Mouse (Mus musculus) embryo, embryonic 11.5 days (tissue): ENCODE measurements around the gene Nid2.

Source experiments
- DNase-seq: peaks from one replicate; pipeline ENCODE4 v3.0.0-alpha.2; 2012; ENCODE audit warnings: low read depth, low spot score

Nid2 gene

GRCm38 (mm10) chr14:19751025-19751771 lies at the start of gene Nid2:
TSS of gene Nid2 (plus strand) at chr14:19751265.
- peak; percentile 89 for DNase-seq

GRCm38 (mm10) chr14:19701546-19701945 lies 49.5 kb upstream of the Nid2 start:
- no peak for DNase-seq

GRCm38 (mm10) chr14:19705649-19706048 lies 45.4 kb upstream of the Nid2 start:
- peak; percentile 58 for DNase-seq

- DNase-seq = peak; percentile 71
These were observed 44.6 kb upstream of the Nid2 start for GRCm38 (mm10) chr14:19706454-19706853.

- DNase-seq = no peak
These were observed 44.1 kb upstream of the Nid2 start for GRCm38 (mm10) chr14:19706997-19707396.

- no peak for DNase-seq
These were observed 43.2 kb upstream of the Nid2 start for GRCm38 (mm10) chr14:19707721-19708507.

GRCm38 (mm10) chr14:19709161-19709560 lies 41.9 kb upstream of the Nid2 start:
- no peak for DNase-seq

GRCm38 (mm10) chr14:19711771-19712170 lies 39.3 kb upstream of the Nid2 start:
- no peak for DNase-seq

GRCm38 (mm10) chr14:19713067-19713466 lies 38.0 kb upstream of the Nid2 start:
- DNase-seq = no peak

- DNase-seq = no peak
These were observed 32.0 kb upstream of the Nid2 start for GRCm38 (mm10) chr14:19719077-19719476.

- DNase-seq = no peak
These were observed 30.9 kb upstream of the Nid2 start for GRCm38 (mm10) chr14:19720044-19720611.

GRCm38 (mm10) chr14:19728278-19728677 lies 22.8 kb upstream of the Nid2 start:
- no peak for DNase-seq

- DNase-seq = no peak
These were observed 22.3 kb upstream of the Nid2 start for GRCm38 (mm10) chr14:19728737-19729136.

- DNase-seq = no peak
These were observed 19.0 kb upstream of the Nid2 start for GRCm38 (mm10) chr14:19732097-19732496.

GRCm38 (mm10) chr14:19733490-19734282 lies 17.4 kb upstream of the Nid2 start:
- no peak for DNase-seq

GRCm38 (mm10) chr14:19735303-19735702 lies 15.8 kb upstream of the Nid2 start:
- DNase-seq = no peak

- DNase-seq = no peak
These were observed 13.5 kb upstream of the Nid2 start for GRCm38 (mm10) chr14:19737568-19737967.

- DNase-seq = no peak
These were observed 12.8 kb upstream of the Nid2 start for GRCm38 (mm10) chr14:19738094-19738843.

- no peak for DNase-seq
These were observed 11.5 kb upstream of the Nid2 start for GRCm38 (mm10) chr14:19739416-19740146.

GRCm38 (mm10) chr14:19740147-19740738 lies 10.8 kb upstream of the Nid2 start:
- no peak for DNase-seq
